Comparison of ENCODE assay signal across 28 mouse cellular contexts in the genomic region with DNA sequence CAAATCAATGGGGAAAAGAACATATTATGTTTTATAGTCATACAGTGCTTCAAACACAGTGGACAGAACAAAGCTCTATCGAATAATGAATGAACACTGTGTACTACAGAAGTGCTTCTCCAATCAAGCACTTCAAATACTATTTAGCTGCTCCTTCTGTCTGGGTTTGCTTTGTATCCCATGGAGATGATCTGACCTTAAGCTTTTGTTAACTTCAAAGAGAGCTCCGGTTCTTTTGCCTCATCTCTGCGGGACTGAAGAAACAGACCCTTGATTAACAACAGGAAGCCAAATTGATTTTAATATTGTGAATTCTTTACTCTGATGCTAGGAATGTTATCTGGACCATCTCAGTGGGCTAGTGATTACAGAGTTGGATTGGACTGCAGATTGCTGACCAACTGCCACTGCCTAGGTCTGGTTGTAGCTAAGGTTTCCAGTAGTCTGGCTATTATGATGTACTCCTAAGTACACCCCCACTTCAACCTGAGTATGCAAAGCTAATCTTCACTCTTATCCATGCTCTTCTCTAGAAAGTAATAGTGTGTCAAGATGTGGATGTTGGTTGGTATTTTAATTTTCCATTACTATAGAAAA.
DNase-seq lines count a peak whose midpoint lies in the region; ATAC-seq lines count a peak whose summit lies in the region.
"Had no signal": no experiment of that assay in that cellular context is flagged by ENCODE, and none has a peak within 500 bp of the region (broad histone marks: within the 10 kb centered on the region; RNA-seq: fewer than 3 reads in every experiment).

No protein-coding gene starts in this region.

- no peak overlapping the region for H3K9ac ChIP-seq in embryonic facial prominence, embryonic 11.5 days (replicated peaks; ENCODE audit: low read length)
- no peak overlapping the region for H3K9ac ChIP-seq in forebrain, embryonic 15.5 days (replicated peaks)
- no peak overlapping the region for H3K9ac ChIP-seq in midbrain, embryonic 14.5 days (replicated peaks; ENCODE audit: low read length)
- H3K9ac ChIP-seq: limb, embryonic 15.5 days; liver, embryonic 14.5 days; lung, embryonic 14.5 days; neural tube, embryonic 12.5 days; stomach, embryonic 15.5 days had no signal

- no peaks in the 10 kb centered on the region for H3K36me3 ChIP-seq in embryonic facial prominence, embryonic 11.5 days (replicated peaks; ENCODE audit: control insufficient read depth, insufficient read depth, low read depth, low read length)
- no peaks in the 10 kb centered on the region for H3K36me3 ChIP-seq in embryonic facial prominence, embryonic 10.5 days (replicated peaks)
- H3K36me3 ChIP-seq in forebrain, embryonic 15.5 days = no peaks in the 10 kb centered on the region
- no peaks in the 10 kb centered on the region for H3K36me3 ChIP-seq in midbrain, embryonic 14.5 days (ENCODE audit: control insufficient read depth, insufficient read depth, low read length)
- no peaks in the 10 kb centered on the region for H3K36me3 ChIP-seq in heart, embryonic 10.5 days
- H3K36me3 ChIP-seq: hindbrain, embryonic 10.5 days; limb, embryonic 15.5 days; neural tube, embryonic 12.5 days; stomach, embryonic 15.5 days had no signal

- peak; percentile 6 for DNase-seq in embryonic facial prominence, embryonic 11.5 days (ENCODE audit: low spot score)
- no peak for DNase-seq in embryonic facial prominence, embryonic 10.5 days (ENCODE audit: low spot score)
- DNase-seq in R1 (ENCODE audit: low read depth, low spot score) = peak; percentile 6
- DNase-seq in midbrain, embryonic 14.5 days = peak; percentile 52
- DNase-seq in heart, embryonic 10.5 days (ENCODE audit: low spot score) = no peak
- DNase-seq in yolk sac, embryonic 10.5 days (ENCODE audit: low spot score) = no peak
- no peak for DNase-seq in lung, postnatal 4 days
- DNase-seq: adrenal gland, postnatal 36 days; cerebellum, adult 11 months; cerebellum, adult 9-11 months; kidney, adult 18-20 months; kidney, postnatal 4 days; layer of hippocampus, adult 9-11 months; left cerebral cortex, postnatal 4 days; lung, embryonic 14.5 days; right cerebral cortex, postnatal 4 days; thymus, postnatal 36 days had no signal

- H3K27me3 ChIP-seq in embryonic facial prominence, embryonic 11.5 days (ENCODE audit: control insufficient read depth, insufficient read depth, low read length) = no peaks in the 10 kb centered on the region
- no peaks in the 10 kb centered on the region for H3K27me3 ChIP-seq in embryonic facial prominence, embryonic 10.5 days (replicated peaks; ENCODE audit: low read depth, poor library complexity, severe bottlenecking)
- H3K27me3 ChIP-seq in forebrain, embryonic 15.5 days = no peaks in the 10 kb centered on the region
- no peaks in the 10 kb centered on the region for H3K27me3 ChIP-seq in midbrain, embryonic 14.5 days (ENCODE audit: control insufficient read depth, insufficient read depth, low read length)
- no peaks in the 10 kb centered on the region for H3K27me3 ChIP-seq in heart, embryonic 10.5 days (ENCODE audit: insufficient read depth, poor library complexity, severe bottlenecking)
- H3K27me3 ChIP-seq: limb, embryonic 15.5 days; megakaryocyte, embryonic 14.5 days; neural tube, embryonic 12.5 days; stomach, embryonic 15.5 days had no signal

- no peak overlapping the region for H3K27ac ChIP-seq in embryonic facial prominence, embryonic 11.5 days (replicated peaks; ENCODE audit: low read depth, low read length)
- no peak overlapping the region for H3K27ac ChIP-seq in embryonic facial prominence, embryonic 10.5 days (replicated peaks)
- H3K27ac ChIP-seq in forebrain, embryonic 15.5 days (replicated peaks) = no peak overlapping the region
- H3K27ac ChIP-seq in midbrain, embryonic 14.5 days (replicated peaks; ENCODE audit: low read depth, low read length) = no peak overlapping the region
- no peak overlapping the region for H3K27ac ChIP-seq in heart, embryonic 10.5 days
- H3K27ac ChIP-seq: left cerebral cortex, adult 2 months; limb, embryonic 15.5 days; liver, embryonic 14.5 days; neural tube, embryonic 12.5 days; stomach, embryonic 15.5 days had no signal

- H3K4me2 ChIP-seq in embryonic facial prominence, embryonic 11.5 days (ENCODE audit: low read depth, low read length) = no peak overlapping the region
- no peak overlapping the region for H3K4me2 ChIP-seq in forebrain, embryonic 15.5 days (replicated peaks)
- H3K4me2 ChIP-seq in midbrain, embryonic 14.5 days (ENCODE audit: low read length) = no peak overlapping the region
- H3K4me2 ChIP-seq: heart, embryonic 11.5 days; limb, embryonic 15.5 days; lung, embryonic 14.5 days; neural tube, embryonic 12.5 days; stomach, embryonic 15.5 days had no signal

- H3K9me3 ChIP-seq in embryonic facial prominence, embryonic 11.5 days (replicated peaks; ENCODE audit: control insufficient read depth, low read length) = no peaks in the 10 kb centered on the region
- H3K9me3 ChIP-seq in embryonic facial prominence, embryonic 10.5 days = no peaks in the 10 kb centered on the region
- H3K9me3 ChIP-seq in forebrain, embryonic 15.5 days = no peaks in the 10 kb centered on the region
- no peaks in the 10 kb centered on the region for H3K9me3 ChIP-seq in midbrain, embryonic 14.5 days (ENCODE audit: control insufficient read depth, low read length)
- H3K9me3 ChIP-seq in heart, embryonic 10.5 days = no peaks in the 10 kb centered on the region
- H3K9me3 ChIP-seq: hindbrain, embryonic 10.5 days; limb, embryonic 15.5 days; megakaryocyte, embryonic 14.5 days; neural tube, embryonic 12.5 days; stomach, embryonic 15.5 days had no signal

- H3K4me1 ChIP-seq in embryonic facial prominence, embryonic 11.5 days (ENCODE audit: control insufficient read depth, insufficient read depth, low read length) = no peaks in the 10 kb centered on the region
- no peaks in the 10 kb centered on the region for H3K4me1 ChIP-seq in embryonic facial prominence, embryonic 10.5 days
- H3K4me1 ChIP-seq in forebrain, embryonic 15.5 days = no peaks in the 10 kb centered on the region
- no peaks in the 10 kb centered on the region; the same call in 1 of the 2 replicates for H3K4me1 ChIP-seq in midbrain, embryonic 14.5 days (ENCODE audit: control insufficient read depth, insufficient read depth, low read length)
- H3K4me1 ChIP-seq in heart, embryonic 10.5 days = no peaks in the 10 kb centered on the region
- H3K4me1 ChIP-seq: limb, embryonic 15.5 days; megakaryocyte, embryonic 14.5 days; stomach, embryonic 15.5 days had no signal

- no peak overlapping the region for H3K4me3 ChIP-seq in embryonic facial prominence, embryonic 11.5 days (ENCODE audit: low read depth, low read length)
- no peak overlapping the region for H3K4me3 ChIP-seq in embryonic facial prominence, embryonic 10.5 days
- no peak overlapping the region for H3K4me3 ChIP-seq in forebrain, embryonic 15.5 days
- H3K4me3 ChIP-seq in midbrain, embryonic 14.5 days (replicated peaks; ENCODE audit: low read depth, low read length) = no peak overlapping the region
- H3K4me3 ChIP-seq in heart, embryonic 10.5 days = no peak overlapping the region
- H3K4me3 ChIP-seq: hindbrain, embryonic 10.5 days; left cerebral cortex, adult 2 months; limb, embryonic 15.5 days; megakaryocyte, embryonic 14.5 days; neural tube, embryonic 12.5 days; stomach, embryonic 15.5 days had no signal

- no peak; the same call in 1 of the 2 replicates for ATAC-seq in embryonic facial prominence, embryonic 11.5 days (replicated peaks; ENCODE audit: insufficient number of reproducible peaks, low FRiP score, low TSS enrichment, low read depth)
- peak; percentile 67 for ATAC-seq in forebrain, embryonic 15.5 days (replicated peaks)
- ATAC-seq in midbrain, embryonic 14.5 days (ENCODE audit: low FRiP score, low TSS enrichment) = no peak
- ATAC-seq: CD4-positive, CD25-positive, alpha-beta regulatory T cell, adult 4 months; inflammation-experienced regulatory T-cells, adult 6 months had no signal

- 50% methylated on average over 3 of the region's 3 CpGs for WGBS in embryonic facial prominence, embryonic 11.5 days
- 50% methylated on average over 3 of the region's 3 CpGs for WGBS in embryonic facial prominence, embryonic 10.5 days
- 12% methylated on average over 3 of the region's 3 CpGs for WGBS in forebrain, embryonic 15.5 days
- 3% methylated on average over 3 of the region's 3 CpGs for WGBS in midbrain, embryonic 14.5 days
- 74% methylated on average over 3 of the region's 3 CpGs for WGBS in heart, embryonic 10.5 days

Comparison
In these comparisons a context has a peak if more than half of its experiments do, and no peak if none do; other contexts are left out.
1. DNase-seq: peak in embryonic facial prominence, embryonic 11.5 days (single experiment), R1 (single experiment) and midbrain, embryonic 14.5 days (single experiment); none in embryonic facial prominence, embryonic 10.5 days (single experiment), heart, embryonic 10.5 days (single experiment), yolk sac, embryonic 10.5 days (single experiment) and lung, postnatal 4 days (0 of 2).